Mouse (Mus musculus): Measurements from ENCODE around the gene Cadps.

Cadps gene

DNA sequence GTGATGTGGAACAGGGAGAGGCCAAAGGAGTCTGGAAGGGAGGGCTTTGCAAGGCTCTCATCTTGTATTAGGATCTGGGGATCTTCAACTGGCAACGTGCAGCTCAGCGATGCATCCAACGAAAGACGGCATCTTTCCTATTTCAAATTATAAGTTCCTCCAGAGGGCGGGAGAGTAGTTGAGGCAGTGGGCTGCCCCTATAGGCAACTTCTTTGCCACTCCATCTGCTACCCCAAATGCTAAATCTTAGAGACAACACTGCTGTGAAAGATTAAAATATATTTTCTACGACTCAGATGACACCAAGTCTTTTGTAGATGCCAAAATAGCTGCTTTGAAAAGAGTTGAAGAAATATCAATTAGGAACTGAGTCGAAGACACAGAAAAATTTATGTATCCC is 315.9 kb downstream of the Cadps start:
- no peak for DNase-seq (ENCODE audit: low spot score in 2 of 2)

GRCm38 (mm10) chr14:12504191-12504947 is 318.5 kb downstream of the Cadps start:
- no peak for DNase-seq (ENCODE audit: low spot score in 2 of 2)

DNA sequence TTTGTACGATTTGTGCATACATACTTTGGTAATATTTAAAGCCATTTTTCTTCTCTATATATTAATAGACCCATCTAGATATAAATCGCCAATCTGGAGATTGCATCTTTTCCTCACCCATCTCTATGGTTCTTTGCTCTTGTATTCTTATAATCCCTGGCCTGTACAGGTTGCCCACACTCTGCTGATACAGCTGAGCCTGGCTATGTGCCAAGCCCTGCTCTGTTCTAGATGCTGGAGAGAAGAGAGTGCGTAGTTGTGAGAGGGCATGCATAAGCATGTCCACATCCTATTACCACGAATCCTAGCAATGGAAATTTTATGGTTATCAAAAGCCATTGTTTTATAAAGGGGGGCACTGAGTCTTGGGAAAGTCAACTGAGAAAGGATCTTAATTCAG is 360.7 kb downstream of the Cadps start:
- DNase-seq (ENCODE audit: low spot score in 2 of 2) = no peak

- DNase-seq (ENCODE audit: low spot score in 2 of 2) = peak in 1 of 2 experiments; percentile 31
These were observed 363.2 kb downstream of the Cadps start for GRCm38 (mm10) chr14:12459700-12460099.

DNA sequence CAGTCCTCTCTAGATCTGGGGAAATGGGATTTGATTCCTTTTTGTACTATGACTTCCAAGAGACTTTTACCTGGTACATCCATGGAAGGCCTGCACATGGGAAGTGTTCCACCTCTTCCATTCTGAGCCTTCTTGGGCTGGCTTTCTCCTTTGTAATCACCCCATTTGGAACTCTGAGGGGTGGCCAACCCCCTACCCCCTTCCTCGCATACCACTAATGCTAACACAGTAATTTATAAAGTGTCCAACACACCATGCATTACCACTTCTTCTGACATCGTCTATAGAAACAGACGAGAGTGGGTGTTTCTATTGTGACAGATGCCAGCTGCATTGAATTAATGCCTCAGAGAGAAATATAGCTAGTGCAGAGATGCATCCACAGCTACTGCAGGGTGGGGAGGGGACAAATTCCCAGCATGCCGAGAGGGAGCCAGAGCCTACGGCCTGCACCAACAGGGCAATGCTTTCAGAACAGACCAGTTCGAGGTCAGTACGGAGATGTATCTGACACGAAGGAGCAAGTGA is 367.8 kb downstream of the Cadps start:
- DNase-seq (ENCODE audit: low spot score in 2 of 2) = no peak

GRCm38 (mm10) chr14:12450807-12451206 is 372.1 kb downstream of the Cadps start:
- DNase-seq (ENCODE audit: low spot score in 2 of 2) = no peak

DNA sequence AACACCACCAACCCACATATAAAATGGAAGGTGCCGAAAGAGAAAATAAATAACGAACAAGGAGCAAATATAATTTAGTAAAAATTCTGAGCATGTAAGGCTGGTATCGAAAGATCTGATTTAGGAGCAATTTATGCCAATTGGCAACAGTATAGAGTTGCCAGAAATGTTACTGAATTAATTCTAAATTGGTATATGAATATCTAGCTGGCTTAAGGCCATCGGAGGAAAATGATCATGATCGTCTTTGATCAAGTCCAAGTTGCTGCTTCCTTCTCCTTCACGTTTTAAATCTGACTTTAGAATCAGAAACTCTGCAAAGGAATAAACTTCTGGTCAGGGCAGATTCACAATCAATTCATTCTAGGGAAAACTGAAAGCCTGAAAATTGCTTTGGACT is 374.0 kb downstream of the Cadps start:
- DNase-seq (ENCODE audit: low spot score in 2 of 2) = no peak

GRCm38 (mm10) chr14:12441019-12441418 is 381.9 kb downstream of the Cadps start:
- no peak for DNase-seq (ENCODE audit: low spot score in 2 of 2)

DNA sequence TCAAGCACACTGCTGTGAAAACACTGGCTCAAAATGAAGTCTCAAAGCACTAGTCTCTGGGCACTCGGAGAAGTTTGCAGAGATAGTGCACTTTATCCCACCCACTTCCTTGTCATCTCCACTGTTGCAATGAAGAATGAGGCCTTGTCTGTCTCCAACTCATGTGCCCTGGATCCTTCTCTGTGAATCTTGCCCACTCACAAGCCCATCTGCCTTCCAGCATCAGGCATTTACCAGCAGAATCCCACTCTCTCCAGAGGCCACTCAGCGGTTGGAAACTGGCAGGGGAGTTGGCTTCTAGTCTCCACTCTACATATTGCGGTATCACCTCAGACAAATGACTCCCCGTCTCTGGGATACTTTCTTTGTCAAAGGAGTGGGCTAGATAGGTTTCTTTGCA is 384.9 kb downstream of the Cadps start:
- DNase-seq (ENCODE audit: low spot score in 2 of 2) = peak in 1 of 2 experiments; percentile 16

GRCm38 (mm10) chr14:12437422-12437821 is 385.5 kb downstream of the Cadps start:
- DNase-seq (ENCODE audit: low spot score in 2 of 2) = no peak

DNA sequence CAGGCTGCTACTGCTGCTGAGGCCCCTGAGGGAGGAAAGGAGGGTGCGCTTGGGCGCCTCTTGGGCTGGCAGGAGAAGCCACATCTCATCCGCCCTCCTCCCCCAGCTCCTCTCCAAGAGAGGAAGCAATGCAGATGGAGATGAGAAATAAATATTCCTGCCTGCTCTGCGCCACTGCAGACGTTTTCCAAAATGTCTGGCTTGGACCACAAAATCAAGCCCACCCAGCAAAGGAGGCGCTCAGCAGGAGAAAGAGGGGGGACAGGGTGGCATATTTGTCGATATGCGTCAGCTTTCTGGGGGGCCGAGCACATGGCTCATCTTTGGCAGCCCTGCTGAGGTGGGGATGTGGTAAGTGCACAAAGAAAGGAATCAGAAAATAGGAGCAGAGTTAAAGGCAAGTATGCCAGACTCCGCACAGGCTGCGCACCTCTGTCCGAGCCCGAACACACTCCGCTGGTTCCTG is 385.9 kb downstream of the Cadps start:
- peak in 1 of 2 experiments; percentile 35 for DNase-seq (ENCODE audit: low spot score in 2 of 2)

DNA sequence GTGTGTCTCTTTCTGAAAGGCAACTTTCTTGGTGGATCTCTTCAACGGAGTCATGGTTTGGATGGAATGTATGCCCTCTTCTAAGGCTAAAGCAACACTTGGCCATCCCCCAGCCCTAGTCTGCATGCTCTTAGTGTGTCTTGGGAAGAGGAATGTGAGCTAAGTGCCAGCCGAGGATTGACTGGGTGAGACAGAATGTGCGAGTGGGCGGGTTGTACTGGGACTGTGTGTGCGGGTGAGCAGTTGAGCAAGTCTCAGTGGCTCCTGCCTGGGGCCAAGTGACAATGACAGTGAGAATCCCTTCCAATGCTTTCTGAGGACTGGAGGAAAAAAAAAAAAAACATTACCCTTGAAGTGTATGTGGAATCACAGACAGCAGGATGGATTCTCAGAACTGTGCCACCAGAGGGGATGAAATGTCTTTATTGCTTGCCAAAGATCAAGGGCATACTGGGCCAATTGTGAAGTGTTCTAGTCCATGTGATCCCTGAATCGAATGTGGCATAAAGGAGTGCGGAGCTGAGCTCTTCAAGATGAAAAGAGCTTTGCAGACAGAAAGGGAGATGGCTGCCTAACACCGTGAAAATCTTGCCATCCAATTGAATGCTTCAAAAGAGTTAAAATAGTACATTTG is 394.7 kb downstream of the Cadps start:
- DNase-seq (ENCODE audit: low spot score in 2 of 2) = peak in 1 of 2 experiments; percentile 26

DNA sequence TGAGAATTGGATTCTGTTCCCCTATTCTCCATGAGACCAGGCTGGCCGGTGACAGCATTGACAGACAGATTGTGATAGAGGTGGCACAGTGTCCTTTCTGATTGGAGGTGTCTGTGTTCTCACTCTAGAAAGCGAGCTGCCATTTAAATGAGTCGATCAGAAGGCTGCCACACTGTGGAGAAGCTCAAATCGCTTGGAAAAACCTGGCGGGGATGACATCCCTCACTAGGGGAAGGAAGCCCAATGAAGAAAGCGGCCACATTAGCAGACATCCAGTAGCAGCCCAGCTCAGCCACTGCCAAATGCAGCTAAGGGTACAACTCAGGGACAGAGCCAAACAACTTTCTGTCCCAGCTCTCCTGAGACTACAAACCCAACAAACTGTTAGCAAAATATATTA is 397.6 kb downstream of the Cadps start:
- DNase-seq (ENCODE audit: low spot score in 2 of 2) = no peak

- DNase-seq (ENCODE audit: low spot score in 2 of 2) = no peak
These were observed 412.6 kb downstream of the Cadps start for GRCm38 (mm10) chr14:12410276-12410675.

DNA sequence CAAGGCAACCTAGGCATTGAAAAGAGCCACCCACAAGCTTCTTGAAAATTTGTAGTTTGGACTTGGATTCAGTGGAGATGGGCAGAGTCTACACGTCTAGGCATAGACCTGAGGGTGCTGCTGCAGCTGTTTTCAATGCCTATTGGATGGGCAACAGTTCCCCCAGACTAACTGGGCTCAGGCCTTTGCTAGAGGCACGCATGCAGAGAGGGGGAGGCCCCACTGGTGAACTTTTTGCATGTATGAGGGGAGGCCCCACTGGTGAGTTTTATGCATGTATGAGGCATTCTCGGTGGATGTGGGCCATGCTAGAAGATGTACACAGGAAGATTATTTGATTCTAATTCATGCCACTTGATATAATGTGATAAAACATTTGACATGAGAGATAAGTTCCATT is 413.1 kb downstream of the Cadps start:
- DNase-seq (ENCODE audit: low spot score in 2 of 2) = no peak

- DNase-seq (ENCODE audit: low spot score in 2 of 2) = no peak
These were observed 416.3 kb downstream of the Cadps start for GRCm38 (mm10) chr14:12406588-12406987.

- no peak for DNase-seq (ENCODE audit: low spot score in 2 of 2)
These were observed 417.7 kb downstream of the Cadps start for GRCm38 (mm10) chr14:12405201-12405600.

DNA sequence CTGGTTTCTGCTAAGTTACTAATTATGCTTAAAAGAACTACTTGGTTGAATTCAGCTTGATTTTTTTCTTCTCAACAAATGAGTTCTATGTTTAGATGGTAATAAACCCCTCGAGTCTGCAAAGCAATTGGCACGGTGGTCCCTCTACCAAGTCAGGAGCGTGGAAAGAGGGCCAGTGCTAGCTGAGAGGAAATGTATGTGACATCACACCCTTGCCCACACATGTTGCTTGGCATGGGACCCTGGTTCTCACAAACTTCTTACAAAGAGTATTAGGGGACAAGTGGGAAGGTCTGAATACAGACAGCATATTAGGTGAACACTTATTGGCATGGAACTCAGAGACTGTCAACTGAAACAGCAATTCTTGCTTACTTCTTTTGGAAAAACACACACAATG is 418.2 kb downstream of the Cadps start:
- no peak for DNase-seq (ENCODE audit: low spot score in 2 of 2)

- no peak for DNase-seq (ENCODE audit: low spot score in 2 of 2)
These were observed 418.8 kb downstream of the Cadps start for GRCm38 (mm10) chr14:12404052-12404451.

GRCm38 (mm10) chr14:12400116-12400515 is 422.8 kb downstream of the Cadps start:
- no peak for DNase-seq (ENCODE audit: low spot score in 2 of 2)

- no peak for DNase-seq (ENCODE audit: low spot score in 2 of 2)
These were observed 425.3 kb downstream of the Cadps start for GRCm38 (mm10) chr14:12397561-12397960.

- no peak for DNase-seq (ENCODE audit: low spot score in 2 of 2)
These were observed 428.6 kb downstream of the Cadps start for GRCm38 (mm10) chr14:12394318-12394717.

DNA sequence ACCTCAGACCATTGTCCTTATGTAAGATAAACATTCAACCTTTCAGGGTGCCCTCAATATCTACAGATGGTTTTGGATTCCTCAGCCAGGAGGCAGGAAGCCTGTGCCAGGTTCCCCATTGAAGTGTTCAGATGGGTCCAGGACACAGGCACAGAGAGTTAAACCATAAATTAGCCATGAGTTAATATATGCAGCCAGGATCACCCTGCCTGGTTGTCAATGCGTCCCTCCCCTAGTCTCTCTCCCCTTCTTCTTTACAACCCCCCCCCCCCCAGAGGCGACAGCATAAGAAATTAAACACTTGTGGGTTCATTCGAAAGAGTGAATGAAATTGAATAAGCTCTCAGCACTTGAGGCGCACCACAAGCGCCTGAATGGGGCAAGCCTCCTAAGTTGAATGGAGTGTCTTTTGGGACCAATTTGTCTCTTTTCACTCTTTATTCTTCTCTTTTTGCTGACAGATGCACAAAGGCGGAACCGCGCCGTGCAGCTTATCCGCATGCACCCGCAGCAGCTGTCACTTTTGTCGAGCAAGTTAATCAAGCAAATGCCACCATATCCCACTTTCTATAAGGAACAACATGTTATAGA is 429.5 kb downstream of the Cadps start:
- no peak for DNase-seq (ENCODE audit: low spot score in 2 of 2)
